Mouse (Mus musculus) kidney, adult 10 weeks (tissue): ENCODE data around the gene Gpr85. TPM values are rescaled to one million over a fixed set of nuclear protein-coding genes. Genes with fewer than 3 reads are reported as not detected.

Experiments
- polyA plus RNA-seq: library from polyadenylated mRNA; stranded (reverse); fragments of 350-450 nt; fragmentation: Illumina TruSeq; extraction: RNeasy Lipid Tissue Mini Kit (QIAGEN cat#74804); gene quantifications from one replicate; pipeline ENCODE4 v1.2.3, GENCODE M21; 2014; ENCODE audit warnings: low read depth, low replicate concordance

Gpr85 gene
- 7.3 TPM for polyA plus RNA-seq

DNA sequence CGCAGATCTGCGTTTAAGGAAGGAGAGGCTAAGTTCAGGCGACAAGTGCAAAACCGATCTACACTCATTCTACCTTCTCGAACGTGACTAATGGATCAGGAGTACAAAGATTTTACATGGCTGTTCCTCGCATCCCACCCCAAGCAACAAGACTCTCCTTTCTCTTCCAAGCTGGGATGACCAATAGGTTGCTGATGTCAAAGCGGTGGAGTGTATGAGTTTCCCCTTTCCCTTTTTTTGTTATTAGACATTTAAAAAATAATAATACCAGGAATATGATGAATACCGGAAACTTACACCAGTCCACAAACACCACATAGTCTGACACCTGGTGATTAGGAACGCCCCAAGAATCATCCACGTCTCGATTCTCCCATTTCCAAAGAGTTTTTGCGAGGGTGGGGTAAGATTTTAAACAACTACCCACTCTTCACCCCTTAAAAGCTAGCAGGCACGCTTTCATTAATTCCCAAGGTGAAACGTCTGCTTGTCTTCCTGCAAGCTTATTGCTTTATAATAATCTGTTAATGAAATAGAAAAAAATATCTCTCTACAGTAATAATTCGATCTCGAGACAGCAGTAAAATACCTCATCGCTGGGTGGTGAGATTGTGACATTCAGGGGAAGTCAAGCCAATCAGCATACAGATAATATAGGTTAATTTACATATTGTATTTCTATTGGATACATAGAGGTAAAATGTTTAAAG is at the start of gene Gpr85:
Gene Gpr85 (minus strand): TSS at position 598 of the 710 bp plus-strand sequence.

DNA sequence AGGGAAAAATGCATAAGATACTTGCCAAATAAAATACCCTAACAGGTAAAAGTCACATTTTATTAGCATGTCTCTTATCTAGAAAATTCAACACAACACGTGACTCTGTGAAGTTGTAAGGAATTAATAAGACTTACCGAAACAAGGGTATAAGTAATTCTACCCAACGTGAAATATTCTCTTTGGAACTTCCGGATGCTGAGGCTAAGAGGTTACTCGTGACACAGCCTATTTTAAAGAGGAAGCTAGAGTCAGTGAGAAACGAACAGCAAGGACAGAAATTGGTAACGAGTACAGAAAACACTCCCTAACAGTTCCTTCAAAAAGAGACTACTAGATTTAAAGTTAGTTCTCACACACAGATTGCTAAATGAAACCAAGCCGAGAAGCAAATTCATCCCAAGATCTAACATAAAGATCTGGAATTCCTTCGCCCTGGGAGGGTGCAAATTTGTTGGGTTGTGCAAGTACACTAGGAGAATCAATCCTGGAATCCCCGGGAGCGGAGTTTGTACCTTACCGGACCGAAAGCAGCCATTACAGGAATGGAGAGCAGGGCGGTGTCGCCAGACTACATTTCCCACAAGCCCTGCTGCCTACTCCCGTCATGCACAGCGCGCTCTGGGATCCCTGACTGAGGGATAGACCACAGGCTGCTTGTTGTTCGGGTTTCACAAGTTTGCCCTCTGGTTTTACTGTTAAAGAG is 31.3 kb upstream of the Gpr85 start, which contains the start of gene 2610001J05Rik:
Gene 2610001J05Rik (minus strand): TSS at position 600 of the 706 bp plus-strand sequence.

Other genes with a start within 250 kb of the Gpr85 start
- gene Tmem168, start 231.8 kb downstream of the Gpr85 start, polyA plus RNA-seq = 85.3 TPM
- gene Bmt2, start 162.0 kb downstream of the Gpr85 start, polyA plus RNA-seq = 50.1 TPM
- 152 TPM for gene 2610001J05Rik, start 31.6 kb upstream of the Gpr85 start, polyA plus RNA-seq